Mouse (Mus musculus): ENCODE data around the gene F2r. TPM values are rescaled to one million over a fixed set of nuclear protein-coding genes. Genes with fewer than 3 reads are reported as not detected.

The F2r gene
- polyA plus RNA-seq, 1 experiment from 2014 or later: 81.7 TPM

GRCm38 (mm10) chr13:95566841-95567551, 51.3 kb downstream of the F2r start:
- Histone ChIP-seq H3K4me2 (replicated peaks) (no peak overlapping the region), H3K36me3 (no peaks in the 10 kb centered on the region), H3K4me3 (replicated peaks) (no peak overlapping the region), H3K9ac (no peak overlapping the region), H3K27me3 (no peaks in the 10 kb centered on the region), H3K27ac (replicated peaks) (no peak overlapping the region), H3K4me1 (no peaks in the 10 kb centered on the region), H3K9me3 (replicated peaks) (no peaks in the 10 kb centered on the region)
- 94% methylated on average over 15 of the region's 15 CpGs for WGBS
- ATAC-seq (ENCODE audit: insufficient number of reproducible peaks, low FRiP score, low TSS enrichment, low read depth): no peak

- Histone ChIP-seq H3K9ac (no peak overlapping the region), H3K27ac (replicated peaks) (no peak overlapping the region), H3K4me1 (no peaks in the 10 kb centered on the region), H3K9me3 (replicated peaks) (no peaks in the 10 kb centered on the region), H3K27me3 (no peaks in the 10 kb centered on the region), H3K4me2 (replicated peaks) (no peak overlapping the region), H3K36me3 (no peaks in the 10 kb centered on the region), H3K4me3 (replicated peaks) (no peak overlapping the region)
- WGBS: under 1% methylated on average over 3 of the region's 3 CpGs
- ATAC-seq (ENCODE audit: insufficient number of reproducible peaks, low FRiP score, low TSS enrichment, low read depth): peak; percentile 72; the same call in 1 of the 2 replicates
Observed at GRCm38 (mm10) chr13:95563693-95564092, 54.6 kb downstream of the F2r start.

- H3K4me1 ChIP-seq: no peaks in the 10 kb centered on the region
- no peak overlapping the region for H3K9ac ChIP-seq
- no peak overlapping the region for H3K4me3 ChIP-seq (replicated peaks)
- no peak overlapping the region for H3K27ac ChIP-seq (replicated peaks)
- WGBS: 37% methylated on average over 10 of the region's 10 CpGs
- H3K36me3 ChIP-seq: no peaks in the 10 kb centered on the region
- no peaks in the 10 kb centered on the region for H3K27me3 ChIP-seq
- no peak overlapping the region for H3K4me2 ChIP-seq (replicated peaks)
- no peaks in the 10 kb centered on the region for H3K9me3 ChIP-seq (replicated peaks)
- no peak for ATAC-seq (ENCODE audit: insufficient number of reproducible peaks, low FRiP score, low TSS enrichment, low read depth)
Observed at GRCm38 (mm10) chr13:95563066-95563610, 55.1 kb downstream of the F2r start.

- no peak overlapping the region for H3K4me2 ChIP-seq (replicated peaks)
- WGBS: 76% methylated on average over 7 of the region's 7 CpGs
- no peak for ATAC-seq (ENCODE audit: insufficient number of reproducible peaks, low FRiP score, low TSS enrichment, low read depth)
- no peak overlapping the region for H3K4me3 ChIP-seq (replicated peaks)
- H3K36me3 ChIP-seq: no peaks in the 10 kb centered on the region
- H3K27ac ChIP-seq (replicated peaks): no peak overlapping the region
- no peak overlapping the region for H3K9ac ChIP-seq
- no peaks in the 10 kb centered on the region for H3K27me3 ChIP-seq
- no peaks in the 10 kb centered on the region for H3K9me3 ChIP-seq (replicated peaks)
- H3K4me1 ChIP-seq: no peaks in the 10 kb centered on the region
Observed at GRCm38 (mm10) chr13:95557326-95557725, 61.0 kb downstream of the F2r start.

GRCm38 (mm10) chr13:95553885-95554492, 64.3 kb downstream of the F2r start:
- no peaks in the 10 kb centered on the region for H3K36me3 ChIP-seq
- no peaks in the 10 kb centered on the region for H3K9me3 ChIP-seq (replicated peaks)
- H3K9ac ChIP-seq: no peak overlapping the region
- H3K4me1 ChIP-seq: peaks cover 6% of the 10 kb centered on the region; the same call in 1 of the 2 replicates
- H3K27me3 ChIP-seq: no peaks in the 10 kb centered on the region
- no peak for ATAC-seq (ENCODE audit: insufficient number of reproducible peaks, low FRiP score, low TSS enrichment, low read depth)
- H3K27ac ChIP-seq (replicated peaks): no peak overlapping the region
- no peak overlapping the region for H3K4me3 ChIP-seq (replicated peaks)
- no peak overlapping the region for H3K4me2 ChIP-seq (replicated peaks)
- 72% methylated on average over 11 of the region's 11 CpGs for WGBS

Other genes starting within 250 kb of the F2r start
- gene Aggf1, start 243.1 kb downstream of the F2r start, polyA plus RNA-seq (2015; fragmentation: Nextera tagmentation; extraction: Ambion mirVana): 35.1 and 35.2 TPM in 2 replicates
- 0.09 and 0.68 TPM in 2 replicates for gene Crhbp, start 173.6 kb downstream of the F2r start, polyA plus RNA-seq (2015; fragmentation: Nextera tagmentation; extraction: Ambion mirVana)
- gene S100z, start 139.8 kb downstream of the F2r start, polyA plus RNA-seq (2015; fragmentation: Nextera tagmentation; extraction: Ambion mirVana): 5.2 and 6.3 TPM in 2 replicates
- gene F2rl1, start 93.3 kb downstream of the F2r start, polyA plus RNA-seq (2015; fragmentation: Nextera tagmentation; extraction: Ambion mirVana): 4.5 and 5.1 TPM in 2 replicates
- 0.31 and 0.32 TPM in 2 replicates for gene F2rl2, start 78.4 kb upstream of the F2r start, polyA plus RNA-seq (2015; fragmentation: Nextera tagmentation; extraction: Ambion mirVana)